Mouse (Mus musculus) lung, embryonic 14.5 days (tissue): ENCODE measurements around the gene Ghrl. TPM values are rescaled to one million over a fixed set of nuclear protein-coding genes. Genes with fewer than 3 reads are reported as not detected.

ENCODE experiments used
- ATAC-seq: fragments of 200-750 bp; cut with Nextera tagmentation; 2 replicates; pipeline ENCODE4 v1.8.0; 2017; ENCODE audit warnings: mild to moderate bottlenecking, moderate TSS enrichment, moderate library complexity; ENCODE audit not compliant: insufficient read depth
- DNase-seq: peaks from one replicate; pipeline ENCODE4 v3.0.0-alpha.2; 2015
- H3K27ac ChIP-seq: fragments of 300-500 bp; sonication (generic); 2 replicates; pipeline ENCODE4 v1.5.1; 2014; ENCODE audit warnings: low read depth, mild to moderate bottlenecking, moderate library complexity
- H3K27me3 ChIP-seq: fragments of 300-500 bp; sonication (generic); 2 replicates; pipeline ENCODE4 v1.6.1; 2014; ENCODE audit warnings: low read length, control low read depth; ENCODE audit not compliant: insufficient read depth
- H3K36me3 ChIP-seq: fragments of 300-500 bp; sonication (generic); 2 replicates; pipeline ENCODE4 v1.6.1; 2014; ENCODE audit warnings: control low read depth; ENCODE audit not compliant: insufficient read depth
- H3K4me1 ChIP-seq: fragments of 300-500 bp; sonication (generic); 2 replicates; pipeline ENCODE4 v1.6.1; 2014; ENCODE audit warnings: antibody characterized with exemption, control low read depth; ENCODE audit not compliant: insufficient read depth
- H3K4me2 ChIP-seq: fragments of 300-500 bp; sonication (generic); 2 replicates; pipeline ENCODE4 v1.6.1; 2014; ENCODE audit warnings: mild to moderate bottlenecking
- H3K4me3 ChIP-seq: fragments of 300-500 bp; sonication (generic); 2 replicates; pipeline ENCODE4 v1.5.1; 2014; ENCODE audit warnings: low read depth, low read length
- H3K9ac ChIP-seq: fragments of 300-500 bp; sonication (generic); 2 replicates; pipeline ENCODE4 v1.6.1; 2014
- H3K9me3 ChIP-seq: fragments of 300-500 bp; sonication (generic); 2 replicates; pipeline ENCODE4 v1.6.1; 2016; ENCODE audit warnings: low read depth, low read length, control low read depth
- CTCF ChIP-seq: IDR thresholded peaks from 2 replicates; pipeline ENCODE4 v1.5.1; 2016; ENCODE audit warnings: antibody characterized with exemption, low read depth
- WGBS: fragments of 180-500 bp; shearing (Covaris S2); extraction: QIAGEN DNeasy Blood & Tissue Kit; methylation state at CpG from one replicate; pipeline ENCODE4 v1.1.7; 2014; 5-methylcytosine and 5-hydroxymethylcytosine counted together
- polyA plus RNA-seq: library from polyadenylated mRNA; unstranded; fragments of >200 nt; fragmentation: Nextera tagmentation; extraction: Ambion mirVana; gene quantifications from 2 replicates; pipeline ENCODE4 v1.2.1, GENCODE M21; 2014

The Ghrl gene
- polyA plus RNA-seq, 1 experiment from 2014 or later, result not detected

GRCm38 (mm10) chr6:113690008-113690399 lies 29.7 kb downstream of the Ghrl start:
- peak overlapping the region; percentile 92 for H3K27ac ChIP-seq
- DNase-seq (peak; percentile 44), ATAC-seq (peak; percentile 62)
- no peak overlapping the region for H3K4me3 ChIP-seq
- TF ChIP-seq CTCF, result no peak
- H3K4me2 ChIP-seq, result peak overlapping the region; percentile 55
- no peaks in the 10 kb centered on the region for H3K36me3 ChIP-seq
- H3K9me3 ChIP-seq, result no peaks in the 10 kb centered on the region
- H3K9ac ChIP-seq, result no peak overlapping the region
- peaks cover 15% of the 10 kb centered on the region for H3K4me1 ChIP-seq
- WGBS, result 5% methylated on average over 7 of the region's 7 CpGs
- H3K27me3 ChIP-seq, result no peaks in the 10 kb centered on the region

DNA sequence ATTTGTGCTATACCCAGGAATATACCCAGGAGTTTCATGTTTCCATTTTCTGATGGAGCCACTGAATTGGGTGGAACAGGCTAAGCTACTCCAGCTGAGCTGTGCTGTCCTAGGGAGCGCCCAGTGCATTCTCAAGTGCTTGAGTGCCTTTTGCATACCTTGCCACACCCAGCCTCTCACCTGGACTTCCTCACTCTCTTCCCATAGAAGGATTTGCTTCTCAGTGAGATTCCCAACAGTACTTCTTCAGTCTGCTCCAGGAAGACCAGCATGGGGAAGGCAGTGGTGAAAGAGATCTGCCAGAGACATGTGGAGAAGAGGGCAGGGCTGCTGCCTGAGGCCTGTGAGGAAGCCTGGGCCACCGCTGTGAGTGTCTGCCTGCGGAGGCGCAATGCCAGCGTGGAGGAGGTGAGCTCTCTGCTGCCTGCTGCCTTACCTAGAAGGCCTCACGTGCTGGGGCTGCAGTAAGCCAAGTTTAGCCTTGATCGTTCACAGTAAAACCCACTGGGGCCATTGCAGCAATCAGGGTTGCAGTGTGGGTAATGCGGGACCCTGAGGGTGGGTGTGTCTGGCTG lies 33.0 kb downstream of the Ghrl start:
- Histone ChIP-seq H3K9ac (no peak overlapping the region), H3K27ac (peak overlapping the region; percentile 58), H3K4me3 (no peak overlapping the region), H3K4me1 (peaks cover 15% of the 10 kb centered on the region), H3K36me3 (no peaks in the 10 kb centered on the region), H3K27me3 (no peaks in the 10 kb centered on the region), H3K9me3 (no peaks in the 10 kb centered on the region), H3K4me2 (peak overlapping the region; percentile 23; the same call in 1 of the 2 replicates)
- TF ChIP-seq CTCF, result no peak
- ATAC-seq (0 out of 2 replicates have a peak, but pooled peaks have one; percentile 21), DNase-seq (peak; percentile 38)
- WGBS, result 36% methylated on average over 8 of the region's 8 CpGs

DNA sequence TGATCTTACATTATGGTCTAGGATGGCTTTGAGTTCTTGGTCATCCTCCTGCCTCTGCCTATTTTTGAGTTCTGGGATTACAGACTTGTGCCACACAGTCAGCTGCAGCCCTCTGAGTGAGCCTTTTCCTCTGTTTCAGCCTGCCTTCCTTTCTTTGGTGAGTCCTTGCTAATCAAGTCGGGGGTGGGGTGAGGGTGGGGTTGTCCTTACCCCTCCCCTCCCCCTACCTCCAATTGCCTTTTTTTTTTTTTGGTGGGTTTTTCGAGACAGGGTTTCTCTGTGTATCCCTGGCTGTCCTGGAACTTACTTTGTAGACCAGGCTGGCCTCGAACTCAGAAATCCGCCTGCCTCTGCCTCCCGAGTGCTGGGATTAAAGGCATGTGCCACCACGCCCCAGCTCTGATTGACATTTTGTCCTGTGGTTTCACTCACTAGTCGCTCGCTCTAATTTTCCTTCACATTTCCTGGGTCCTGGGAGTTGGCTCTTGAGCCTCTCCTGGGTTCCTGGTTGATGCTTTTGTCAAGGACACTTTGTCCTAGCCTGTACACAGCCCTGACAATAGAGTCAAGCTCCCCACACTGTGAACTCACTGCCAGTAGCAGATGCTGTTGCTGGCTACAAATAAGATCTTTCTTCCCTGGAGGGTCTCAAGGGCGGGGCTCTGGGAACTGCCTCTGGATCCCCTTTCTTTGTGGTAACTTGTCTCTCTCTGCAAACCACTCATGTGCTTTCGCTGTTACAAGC lies 36.4 kb downstream of the Ghrl start:
- Histone ChIP-seq H3K36me3 (no peaks in the 10 kb centered on the region), H3K27ac (no peak overlapping the region), H3K4me2 (no peak overlapping the region), H3K4me1 (no peaks in the 10 kb centered on the region), H3K27me3 (no peaks in the 10 kb centered on the region), H3K9me3 (no peaks in the 10 kb centered on the region), H3K4me3 (no peak overlapping the region), H3K9ac (no peak overlapping the region)
- ATAC-seq (no peak), DNase-seq (no peak)
- WGBS, result 86% methylated on average over 10 of the region's 10 CpGs
- TF ChIP-seq CTCF, result no peak

DNA sequence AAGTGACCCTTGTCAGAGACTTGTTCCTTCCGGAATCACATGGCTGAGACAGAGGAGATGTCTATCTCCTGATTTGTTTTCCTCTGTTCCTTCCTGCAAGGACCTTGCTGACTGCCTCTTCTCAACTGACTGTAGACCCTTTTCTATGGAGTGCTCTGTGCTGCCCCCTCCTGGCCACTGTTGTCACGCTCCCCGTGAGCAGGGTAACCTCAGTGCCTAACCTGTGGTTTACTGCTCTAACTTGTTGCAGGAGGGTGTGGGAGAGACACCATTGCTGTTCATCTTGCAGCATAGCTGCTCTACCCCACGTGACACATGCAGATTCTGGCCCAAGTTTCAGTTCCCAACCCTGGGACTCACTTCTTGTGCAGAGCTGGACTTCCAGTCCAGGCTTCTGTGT lies 38.4 kb downstream of the Ghrl start:
- peak; percentile 92 for TF ChIP-seq CTCF
- Histone ChIP-seq H3K36me3 (no peaks in the 10 kb centered on the region), H3K4me1 (no peaks in the 10 kb centered on the region), H3K4me2 (no peak overlapping the region), H3K27ac (no peak overlapping the region), H3K4me3 (no peak overlapping the region), H3K27me3 (no peaks in the 10 kb centered on the region), H3K9me3 (no peaks in the 10 kb centered on the region), H3K9ac (no peak overlapping the region)
- DNase-seq (peak; percentile 86), ATAC-seq (peak; percentile 66; the same call in 1 of the 2 replicates)
- 20% methylated on average over 4 of the region's 4 CpGs for WGBS

GRCm38 (mm10) chr6:113679993-113680566 lies 39.6 kb downstream of the Ghrl start:
- Histone ChIP-seq H3K9ac (no peak overlapping the region), H3K4me1 (no peaks in the 10 kb centered on the region), H3K36me3 (no peaks in the 10 kb centered on the region), H3K4me3 (no peak overlapping the region), H3K4me2 (no peak overlapping the region), H3K27me3 (no peaks in the 10 kb centered on the region), H3K27ac (no peak overlapping the region), H3K9me3 (no peaks in the 10 kb centered on the region)
- no peak for TF ChIP-seq CTCF
- WGBS, result 79% methylated on average over 9 of the region's 9 CpGs
- ATAC-seq (no peak), DNase-seq (no peak)

GRCm38 (mm10) chr6:113678246-113679012 lies 41.3 kb downstream of the Ghrl start:
- WGBS, result 69% methylated on average over 14 of the region's 14 CpGs
- Histone ChIP-seq H3K36me3 (no peaks in the 10 kb centered on the region), H3K9ac (no peak overlapping the region), H3K4me2 (no peak overlapping the region), H3K4me1 (no peaks in the 10 kb centered on the region), H3K4me3 (no peak overlapping the region), H3K9me3 (no peaks in the 10 kb centered on the region), H3K27me3 (no peaks in the 10 kb centered on the region), H3K27ac (no peak overlapping the region)
- no peak for TF ChIP-seq CTCF
- ATAC-seq, result no peak
- no peak for DNase-seq
